Mouse (Mus musculus): ENCODE measurements at regions not wholly inside any gene's neighbourhood (a gene's known extent, or its start where the extent isn't known, plus 50 kb on each side); places are given as distances from the start of the nearest gene placed in this dataset.

DNA sequence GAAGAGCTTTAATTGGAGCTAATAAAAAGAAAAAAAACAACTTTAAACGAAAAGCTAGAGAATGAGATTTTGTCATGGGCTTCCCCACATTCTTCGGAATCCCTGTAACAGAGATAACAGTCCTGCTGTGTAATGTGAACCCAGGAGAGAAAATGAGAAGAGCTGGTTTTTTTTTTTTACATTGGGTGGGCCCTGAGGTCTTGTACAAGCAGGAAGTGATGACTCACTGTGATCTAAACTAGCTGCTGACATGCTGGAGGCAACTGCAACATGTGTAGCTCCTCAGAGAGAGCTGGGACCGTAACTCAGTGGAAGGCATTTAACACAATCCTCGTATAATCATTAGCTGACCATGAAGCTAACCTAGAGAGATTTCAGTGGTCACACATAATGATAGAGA, 393.8 kb upstream of the Trib2 start:
- ATAC-seq (replicated peaks; ENCODE audit: low read depth, poor library complexity, severe bottlenecking), result peak; percentile 97

DNA sequence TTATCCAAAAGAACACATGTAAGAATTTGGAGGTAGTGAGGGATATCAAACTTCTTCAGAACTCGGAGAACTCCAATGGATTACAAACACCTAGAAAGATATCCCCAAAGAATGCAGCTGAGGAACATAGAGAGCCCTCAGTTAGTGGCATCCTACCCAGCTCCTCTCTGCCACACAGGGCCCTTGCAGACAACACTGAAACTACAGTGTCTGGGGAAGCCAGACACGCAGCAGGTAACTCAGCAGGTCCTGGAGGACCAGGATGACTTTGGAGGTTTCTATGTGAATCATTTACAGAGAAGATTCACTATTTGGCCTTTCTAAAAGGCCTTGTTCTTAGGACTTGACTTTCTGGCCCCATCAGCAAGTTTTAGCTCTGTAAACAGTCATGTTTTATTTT, 393.4 kb upstream of the Trib2 start:
- peak; percentile 35 for ATAC-seq (replicated peaks; ENCODE audit: low read depth, poor library complexity, severe bottlenecking)

DNA sequence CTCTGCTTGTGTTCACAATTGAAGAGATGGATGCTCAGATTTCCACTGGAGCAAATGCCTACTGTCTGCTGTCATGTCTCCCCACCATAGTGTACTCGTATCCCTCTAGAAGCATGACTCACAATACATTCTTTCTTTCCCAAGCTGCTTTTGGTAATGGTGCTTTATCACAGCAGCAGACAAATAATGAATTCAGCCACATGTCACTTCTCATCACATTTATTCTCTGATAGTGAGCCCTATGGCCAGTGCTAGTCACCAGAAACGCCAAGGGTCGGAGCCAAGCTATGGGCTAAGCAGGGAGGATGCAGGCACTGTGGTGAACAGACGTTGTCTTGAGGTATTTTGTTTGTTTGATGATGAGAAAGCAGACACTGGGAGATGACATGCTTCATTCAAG, 388.2 kb upstream of the Trib2 start:
- ATAC-seq (replicated peaks; ENCODE audit: low read depth, poor library complexity, severe bottlenecking), result no peak

DNA sequence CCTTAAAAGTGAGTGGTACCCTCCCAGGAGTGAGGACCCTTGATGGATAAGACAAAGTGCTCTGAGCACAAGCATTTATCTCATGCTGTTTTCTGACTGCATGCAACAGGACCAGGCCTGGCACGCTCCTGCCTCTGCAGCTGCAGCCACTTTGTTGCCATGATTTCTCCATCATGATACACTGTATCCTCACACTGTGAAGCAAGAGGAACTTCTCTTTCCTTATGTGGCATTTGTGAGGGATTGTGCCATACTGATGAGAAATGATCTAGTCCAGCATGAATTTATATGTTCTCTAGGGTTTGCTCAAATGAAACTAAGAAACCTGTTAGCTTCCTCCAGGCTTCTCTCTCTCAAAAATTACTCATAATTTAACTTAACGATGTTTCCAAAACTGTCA, 380.2 kb upstream of the Trib2 start:
- no peak for ATAC-seq (replicated peaks; ENCODE audit: low read depth, poor library complexity, severe bottlenecking)

DNA sequence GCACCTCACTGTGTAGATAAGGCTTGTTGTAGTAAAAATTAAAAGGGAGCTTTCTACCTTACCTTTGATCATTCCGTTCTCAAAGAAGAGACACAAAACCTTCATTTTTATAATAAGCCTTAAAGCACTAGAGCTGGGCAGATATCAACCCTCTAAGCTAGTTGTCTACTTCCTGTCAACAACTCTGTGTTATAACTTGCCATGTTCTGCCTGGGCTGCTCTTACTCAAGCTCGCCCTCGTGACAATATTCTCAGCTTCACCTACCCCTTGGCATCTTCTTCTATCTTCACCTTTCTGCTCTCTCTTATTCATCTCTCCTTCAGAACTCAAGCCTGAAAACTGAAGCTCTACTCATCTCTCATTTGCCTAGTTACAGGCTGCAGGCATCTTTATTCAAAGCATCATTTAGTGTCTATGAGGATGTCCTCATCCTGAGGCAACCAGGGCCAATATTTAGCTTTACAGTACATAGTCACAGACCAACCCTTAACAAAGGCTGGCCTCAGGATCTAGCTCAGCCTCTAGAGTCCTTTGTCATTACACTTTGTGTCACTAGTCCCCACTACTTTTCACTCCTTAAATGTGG, 375.2 kb upstream of the Trib2 start:
- no peak for ATAC-seq (replicated peaks; ENCODE audit: low read depth, poor library complexity, severe bottlenecking)

DNA sequence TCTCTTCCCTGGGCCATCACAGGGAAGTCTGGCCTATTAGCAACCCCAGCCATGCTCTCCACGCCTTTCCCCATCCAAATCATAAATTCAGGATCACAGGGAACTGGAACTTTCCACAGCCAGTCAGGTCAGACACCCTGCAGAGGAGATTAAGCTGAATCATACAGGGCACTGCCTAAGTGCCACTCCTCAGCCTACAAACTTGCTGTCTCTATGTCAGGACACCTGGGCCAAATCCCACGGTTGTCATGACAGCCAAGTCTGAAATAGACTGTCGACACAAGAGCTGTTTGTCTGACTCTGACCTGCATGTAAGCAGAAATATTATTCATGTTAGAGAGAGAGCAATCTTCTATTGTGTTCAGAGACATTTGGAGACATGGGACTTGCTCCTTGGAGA, 374.0 kb upstream of the Trib2 start:
- no peak for ATAC-seq (replicated peaks; ENCODE audit: low read depth, poor library complexity, severe bottlenecking)

DNA sequence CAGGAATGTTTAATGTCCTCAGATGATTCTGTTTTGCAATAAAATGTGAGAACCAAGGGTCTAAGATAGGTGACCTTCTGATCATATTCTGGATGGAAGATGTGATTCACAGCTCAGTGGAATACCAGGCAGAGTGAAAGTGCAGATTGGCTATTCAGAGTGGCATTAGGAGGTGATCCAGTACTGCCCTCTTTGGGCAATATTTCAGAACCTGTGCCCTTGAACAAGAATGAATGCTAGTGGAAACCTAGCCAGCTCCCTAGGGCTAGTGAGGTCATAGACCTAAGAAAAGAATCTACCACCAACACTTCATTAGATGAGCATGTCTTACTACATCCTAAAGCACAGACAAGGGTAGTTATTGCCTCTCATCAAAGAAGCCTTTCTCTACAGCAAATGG, 372.7 kb upstream of the Trib2 start:
- ATAC-seq (replicated peaks; ENCODE audit: low read depth, poor library complexity, severe bottlenecking), result no peak

DNA sequence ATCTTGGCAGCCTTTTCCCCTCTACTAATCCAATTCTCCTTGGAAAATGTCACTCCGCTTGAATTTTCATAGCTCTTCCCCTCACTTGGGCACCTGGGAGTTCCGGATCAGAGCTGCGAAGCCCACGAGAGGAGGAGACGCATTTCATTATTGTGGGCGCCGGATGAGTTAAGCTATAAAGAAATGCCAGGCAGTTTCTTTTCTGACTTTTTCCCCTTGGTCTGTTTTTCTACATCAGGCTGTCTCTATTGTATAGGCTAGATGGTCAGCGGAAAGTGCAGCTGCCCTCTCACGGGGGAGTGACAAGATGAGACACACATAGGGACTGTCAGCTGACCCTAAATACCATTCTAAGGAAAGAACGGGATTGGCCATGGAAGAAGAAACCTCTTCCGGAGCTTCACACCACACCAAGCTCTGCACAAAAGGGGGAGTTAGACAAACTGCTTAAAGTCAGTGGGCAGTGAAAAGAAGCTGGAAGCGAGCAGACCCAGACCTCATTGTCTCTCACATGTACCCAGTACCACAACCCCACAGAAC, 369.3 kb upstream of the Trib2 start:
- peak; percentile 10; the same call in 1 of the 2 replicates for ATAC-seq (replicated peaks; ENCODE audit: low read depth, poor library complexity, severe bottlenecking)

DNA sequence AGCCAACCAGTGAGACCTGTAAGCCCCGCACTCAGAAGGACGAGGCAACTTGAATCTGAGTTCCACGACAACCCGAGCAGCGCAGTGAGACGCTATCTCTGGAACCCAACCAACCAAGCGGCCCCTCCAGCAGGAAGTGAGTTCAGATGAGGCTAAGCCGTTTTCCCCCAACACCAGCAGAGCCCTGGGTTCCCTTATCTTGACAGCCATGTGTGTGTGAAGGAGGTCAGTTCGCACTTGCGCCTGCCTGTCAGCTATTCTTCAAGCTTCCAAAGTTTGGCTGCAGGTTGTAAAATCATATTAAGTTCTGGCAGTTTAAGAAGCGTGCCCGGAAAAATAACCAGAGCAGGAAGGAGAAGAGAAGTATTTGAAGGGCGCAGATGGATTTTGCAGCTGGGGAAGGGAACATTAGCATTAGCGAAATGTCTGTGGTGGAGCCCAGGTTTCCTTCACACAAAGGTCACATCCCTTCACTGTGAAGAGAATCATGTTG, 368.8 kb upstream of the Trib2 start:
- peak; percentile 96 for ATAC-seq (replicated peaks; ENCODE audit: low read depth, poor library complexity, severe bottlenecking)

DNA sequence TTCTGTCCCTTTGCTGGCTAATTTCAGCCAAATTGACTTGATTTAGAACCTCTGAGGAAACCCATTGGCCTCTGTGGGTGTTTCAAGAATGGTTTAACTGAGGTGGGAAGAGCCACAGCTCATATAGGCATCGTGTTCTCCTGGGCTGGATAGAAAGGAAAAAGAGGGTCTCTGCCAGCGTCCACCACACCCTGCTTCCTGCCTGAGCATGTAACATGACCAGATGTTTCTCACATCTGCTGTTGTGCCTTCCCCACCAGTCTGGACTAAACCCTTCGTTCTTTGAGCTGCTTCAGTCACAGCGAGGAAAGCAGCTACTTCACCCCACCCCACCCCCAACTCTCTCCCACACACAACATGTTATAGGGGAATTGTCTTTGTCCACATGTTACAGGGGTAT, 366.3 kb upstream of the Trib2 start:
- ATAC-seq (replicated peaks; ENCODE audit: low read depth, poor library complexity, severe bottlenecking), result no peak

DNA sequence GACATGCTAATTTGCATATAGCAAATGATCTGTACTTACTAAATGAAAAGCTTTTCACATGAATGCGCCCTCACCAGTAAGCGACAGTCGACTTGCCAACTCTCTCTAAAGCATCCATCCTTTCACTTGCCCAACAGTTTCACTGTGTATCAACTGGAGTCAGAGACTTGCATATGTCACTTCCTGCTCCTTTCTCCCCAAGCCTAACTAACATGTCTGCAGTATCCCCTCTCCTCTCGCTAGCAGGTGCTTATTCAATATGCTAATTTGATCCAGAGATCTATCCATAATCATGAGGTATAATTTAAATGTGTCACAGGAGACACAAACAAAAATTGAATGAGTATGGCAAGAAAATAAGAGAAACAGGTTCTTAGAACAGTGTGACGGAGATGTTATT, 364.9 kb upstream of the Trib2 start:
- no peak for ATAC-seq (replicated peaks; ENCODE audit: low read depth, poor library complexity, severe bottlenecking)

DNA sequence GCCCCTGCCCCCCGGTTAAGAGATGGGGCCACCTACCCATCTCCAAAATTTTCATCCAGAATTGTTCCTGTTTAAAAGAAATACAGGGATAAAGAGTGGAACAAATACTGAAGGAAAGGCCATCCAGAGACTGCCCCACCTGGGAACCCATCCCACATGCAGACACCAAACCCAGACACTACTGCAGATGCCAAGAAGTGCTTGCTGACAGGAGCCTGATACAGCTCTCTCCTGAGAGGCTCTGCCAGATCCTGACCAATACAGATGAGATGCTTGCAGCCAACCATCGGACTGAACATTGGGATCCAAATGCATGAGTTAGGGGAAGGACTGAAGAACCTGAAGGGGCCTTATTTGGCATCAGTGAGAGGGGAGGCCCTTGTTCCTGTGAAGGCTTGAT, 363.2 kb upstream of the Trib2 start:
- no peak for ATAC-seq (replicated peaks; ENCODE audit: low read depth, poor library complexity, severe bottlenecking)

DNA sequence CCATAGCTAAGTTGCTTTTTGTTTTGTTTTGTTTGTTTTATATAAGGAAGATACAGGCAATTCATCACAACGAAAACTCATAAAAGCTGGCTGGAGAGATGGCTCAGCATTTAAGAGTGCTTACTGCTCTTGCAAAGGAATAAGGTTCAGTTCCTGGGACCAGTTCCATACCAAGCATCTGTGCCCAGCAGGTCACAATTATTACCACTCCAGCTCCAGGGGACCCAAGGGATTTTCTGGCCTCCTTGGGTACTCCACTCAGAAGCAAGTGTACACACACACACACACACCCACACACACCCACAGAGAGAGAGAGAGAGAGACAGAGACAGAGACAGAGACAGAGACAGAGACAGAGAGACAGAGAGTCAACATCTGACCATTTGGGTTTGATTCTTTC, 359.6 kb upstream of the Trib2 start:
- no peak for ATAC-seq (replicated peaks; ENCODE audit: low read depth, poor library complexity, severe bottlenecking)

DNA sequence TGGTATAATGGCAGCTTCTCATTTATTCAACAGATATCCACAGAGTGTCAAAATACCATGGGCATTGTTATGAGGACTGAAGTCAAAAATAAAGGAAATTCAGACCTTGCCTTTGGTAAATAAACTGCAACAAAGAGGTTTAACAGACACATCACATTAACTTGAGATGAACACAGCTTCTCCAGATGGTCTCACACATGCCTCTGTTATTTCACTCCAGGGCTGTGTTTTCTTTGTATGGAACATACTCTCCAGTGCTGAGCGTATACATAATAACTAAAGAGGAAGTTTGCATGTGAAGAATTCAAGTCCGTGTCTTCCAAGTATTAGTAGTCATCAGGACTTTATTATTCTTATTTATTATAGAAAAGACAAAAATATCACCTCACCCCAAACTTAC, 355.5 kb upstream of the Trib2 start:
- no peak for ATAC-seq (replicated peaks; ENCODE audit: low read depth, poor library complexity, severe bottlenecking)

DNA sequence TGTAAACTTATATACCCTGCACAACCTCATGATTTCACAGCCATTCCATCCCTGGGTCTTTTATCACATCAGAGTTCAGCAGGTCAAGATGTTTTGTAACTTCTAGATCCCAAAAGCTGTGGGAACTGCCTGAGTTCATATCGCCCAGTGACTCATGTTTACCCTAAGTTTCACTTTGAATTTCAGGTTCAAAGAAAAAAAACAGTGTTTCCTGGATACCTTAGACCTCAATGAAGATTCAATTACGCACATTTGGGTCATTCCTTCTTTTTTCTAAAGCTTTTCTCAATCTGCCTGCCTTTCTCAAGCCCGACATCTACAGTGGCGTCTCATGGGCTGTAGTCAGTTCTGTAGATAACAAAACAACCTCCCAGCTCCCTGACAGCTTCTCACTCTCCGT, 354.9 kb upstream of the Trib2 start:
- ATAC-seq (replicated peaks; ENCODE audit: low read depth, poor library complexity, severe bottlenecking), result no peak

DNA sequence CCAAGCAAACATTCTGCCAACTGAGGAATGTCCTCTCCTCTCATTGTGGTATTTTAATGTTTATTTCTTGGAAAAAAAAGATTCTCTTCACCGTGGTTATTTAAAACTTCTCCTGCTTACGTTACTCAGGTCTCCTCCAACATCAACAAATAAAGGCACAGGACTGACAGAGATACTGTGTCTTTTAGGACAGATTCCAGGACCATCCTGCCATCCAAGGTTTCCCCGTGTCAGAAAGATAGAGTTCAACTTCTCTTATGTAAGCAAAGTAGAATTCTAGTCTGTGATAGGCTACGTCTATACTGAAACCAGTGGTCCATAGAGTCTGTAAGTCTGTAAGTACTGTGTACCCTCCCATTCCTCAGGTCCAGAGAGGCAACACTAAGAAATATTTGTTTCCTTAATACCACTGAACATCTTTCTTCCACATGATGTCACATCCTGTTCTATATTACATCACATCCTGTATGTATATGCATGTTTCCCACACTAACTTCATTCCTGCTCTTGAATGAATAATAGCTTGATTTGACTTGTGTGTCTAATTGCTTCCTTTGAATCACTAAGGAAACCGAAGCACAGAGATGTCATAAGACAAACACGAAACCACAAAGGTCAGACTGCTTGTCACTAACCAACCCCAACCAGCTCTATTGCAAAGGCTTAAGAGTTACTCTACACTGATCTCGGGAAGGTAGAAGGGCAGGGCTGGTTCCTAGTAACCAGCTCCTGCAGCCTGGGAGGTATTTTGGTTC, 353.2 kb upstream of the Trib2 start:
- peak; percentile 77 for ATAC-seq (replicated peaks; ENCODE audit: low read depth, poor library complexity, severe bottlenecking)

DNA sequence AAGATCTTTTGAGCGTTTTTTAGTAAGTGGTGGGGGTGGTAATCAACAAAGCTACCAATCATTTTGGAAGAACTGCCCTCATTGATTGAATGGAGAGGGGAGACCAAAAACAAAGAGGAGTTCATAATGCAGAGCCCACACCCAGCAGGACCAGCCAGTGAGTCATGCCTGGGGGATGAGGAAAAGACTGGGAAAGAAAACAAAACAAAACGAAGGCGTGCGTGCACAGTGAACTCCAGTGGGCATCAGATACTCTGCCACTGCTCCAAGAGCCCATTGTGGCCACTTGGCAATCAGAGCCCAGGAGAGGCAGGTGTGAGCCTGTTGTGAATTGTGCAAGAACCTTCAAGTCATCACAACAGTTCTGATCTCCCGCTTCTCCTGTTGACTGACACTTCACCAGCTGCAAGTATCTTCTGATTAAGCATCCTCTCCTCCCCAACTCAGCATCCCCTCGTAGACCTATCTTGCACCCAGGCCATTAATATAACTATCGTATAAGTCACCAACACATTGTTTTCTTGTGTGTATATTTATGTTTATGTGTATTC, 351.1 kb upstream of the Trib2 start:
- no peak for ATAC-seq (replicated peaks; ENCODE audit: low read depth, poor library complexity, severe bottlenecking)

DNA sequence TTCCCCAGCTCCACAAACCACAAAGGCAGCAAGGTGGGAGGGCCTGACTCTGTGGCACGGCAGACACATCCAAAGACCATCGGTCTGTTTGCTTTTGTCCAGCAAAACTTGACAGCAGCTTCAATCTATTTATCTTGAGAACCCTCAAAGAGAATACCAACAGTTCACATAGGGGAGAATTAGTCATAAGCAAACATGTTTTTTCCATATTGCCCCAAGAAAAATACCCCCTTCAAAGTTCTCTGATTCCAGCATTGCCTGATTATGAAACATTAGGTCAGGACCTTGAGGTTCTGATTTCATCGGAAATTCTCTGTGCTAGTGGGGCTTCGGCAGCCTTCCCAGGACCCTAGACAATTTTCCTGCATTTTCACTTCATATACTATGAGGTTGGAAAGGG, 348.4 kb upstream of the Trib2 start:
- ATAC-seq (replicated peaks; ENCODE audit: low read depth, poor library complexity, severe bottlenecking), result no peak

DNA sequence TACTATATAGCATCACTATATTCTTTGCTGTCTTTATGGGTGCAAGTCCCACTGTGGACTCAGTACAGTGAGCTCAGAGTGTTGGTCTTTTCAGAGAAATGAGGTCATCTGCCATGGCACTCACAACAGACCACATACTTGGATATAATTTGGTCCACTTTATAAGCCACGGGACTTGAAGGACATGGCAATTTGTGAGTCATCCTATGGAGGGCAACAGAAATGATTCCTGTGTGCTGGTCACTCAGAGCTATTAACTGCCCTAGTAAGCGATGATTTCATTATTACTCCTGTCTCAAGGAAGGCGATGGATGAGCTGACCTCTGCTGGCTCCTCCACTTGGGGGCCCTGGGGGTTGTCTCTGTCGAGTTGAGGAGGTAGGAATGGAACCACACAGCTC, 345.2 kb upstream of the Trib2 start:
- ATAC-seq (replicated peaks; ENCODE audit: low read depth, poor library complexity, severe bottlenecking), result no peak

DNA sequence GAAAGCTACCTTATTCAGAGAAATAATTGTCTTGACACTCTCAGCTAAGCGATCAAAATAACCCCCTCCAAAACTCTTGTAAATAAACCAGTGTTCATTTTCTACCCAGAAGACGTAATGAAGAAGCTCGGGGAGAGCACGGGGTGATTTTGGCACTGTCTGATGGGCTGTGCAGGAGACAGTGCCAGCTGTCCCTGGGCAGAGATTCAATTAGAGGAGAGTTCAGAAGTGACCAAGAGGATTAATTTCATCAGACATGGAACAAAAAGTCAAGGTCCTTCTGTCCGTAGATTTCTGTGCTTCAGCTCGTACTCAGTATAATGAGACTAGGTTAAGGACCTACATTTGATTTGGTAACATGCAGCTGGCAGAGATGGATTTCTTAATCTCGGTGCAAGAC, 341.2 kb upstream of the Trib2 start:
- no peak for ATAC-seq (replicated peaks; ENCODE audit: low read depth, poor library complexity, severe bottlenecking)

DNA sequence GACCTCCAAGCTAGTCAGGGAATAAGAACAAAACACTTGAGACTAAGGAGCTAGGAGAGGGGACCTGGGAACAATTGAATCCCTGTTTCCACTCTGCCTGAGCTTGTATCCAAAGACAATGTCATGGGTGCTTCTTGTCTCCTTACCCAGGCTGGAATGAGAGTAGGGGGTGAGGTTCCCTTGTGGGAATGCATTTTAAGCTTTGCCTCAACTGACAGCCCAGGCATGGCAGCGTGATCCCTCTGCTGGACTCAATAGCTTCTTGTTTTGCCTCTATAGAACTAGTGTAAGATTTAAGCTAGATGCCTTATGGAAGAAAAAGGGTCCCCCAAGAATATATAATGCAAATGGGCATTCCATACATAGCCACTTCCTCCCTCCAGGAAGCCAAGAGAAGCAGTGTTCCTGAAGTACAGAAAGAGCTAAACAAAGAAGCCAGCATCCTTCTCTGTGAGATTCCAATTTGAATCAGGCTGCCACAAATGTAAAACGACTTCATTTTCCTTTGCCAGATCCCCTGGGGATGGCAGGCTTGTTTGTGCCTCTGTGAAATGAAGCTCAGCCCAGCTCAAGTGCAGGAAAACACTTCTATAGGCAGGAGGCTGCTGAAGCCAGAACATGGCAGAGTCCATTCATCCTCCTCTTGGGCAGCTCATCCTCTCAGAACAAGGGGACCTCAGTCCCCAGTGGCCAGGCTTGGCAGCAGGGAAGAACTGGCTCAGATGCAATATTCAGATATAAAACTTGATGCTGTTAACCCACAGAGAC, 339.3 kb upstream of the Trib2 start:
- ATAC-seq (replicated peaks; ENCODE audit: low read depth, poor library complexity, severe bottlenecking), result no peak
